Mouse (Mus musculus): ENCODE results near the gene Alox12b.
A peak's percentile ranks its signal among the peaks of the same experiment; 100 is the strongest.

Alox12b gene

GRCm38 (mm10) chr11:69172606-69173005 is 15.8 kb downstream of the Alox12b start:
- DNase-seq (ENCODE audit: low spot score), result no peak

GRCm38 (mm10) chr11:69174722-69175121 is 17.9 kb downstream of the Alox12b start:
- no peak for DNase-seq (ENCODE audit: low spot score)

DNA sequence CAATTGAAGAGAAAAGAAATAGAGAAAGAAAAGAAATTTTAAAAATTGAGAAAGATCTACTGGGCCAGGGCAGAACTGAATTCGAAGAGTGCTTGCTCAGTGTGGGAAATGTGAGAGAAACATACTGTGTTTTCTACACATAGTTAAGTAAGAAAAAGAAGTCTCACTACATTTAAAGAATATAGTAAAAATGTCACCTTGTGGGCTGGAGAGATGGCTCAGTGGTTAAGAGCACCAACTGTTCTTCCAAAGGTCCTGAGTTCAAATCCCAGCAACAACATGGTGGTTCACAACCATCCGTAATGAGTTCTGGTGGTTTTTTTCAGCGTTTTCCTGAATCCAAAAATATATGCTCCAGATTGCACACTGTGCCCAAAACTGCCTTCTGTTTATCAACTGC is 21.7 kb downstream of the Alox12b start:
- no peak for DNase-seq (ENCODE audit: low spot score)

DNA sequence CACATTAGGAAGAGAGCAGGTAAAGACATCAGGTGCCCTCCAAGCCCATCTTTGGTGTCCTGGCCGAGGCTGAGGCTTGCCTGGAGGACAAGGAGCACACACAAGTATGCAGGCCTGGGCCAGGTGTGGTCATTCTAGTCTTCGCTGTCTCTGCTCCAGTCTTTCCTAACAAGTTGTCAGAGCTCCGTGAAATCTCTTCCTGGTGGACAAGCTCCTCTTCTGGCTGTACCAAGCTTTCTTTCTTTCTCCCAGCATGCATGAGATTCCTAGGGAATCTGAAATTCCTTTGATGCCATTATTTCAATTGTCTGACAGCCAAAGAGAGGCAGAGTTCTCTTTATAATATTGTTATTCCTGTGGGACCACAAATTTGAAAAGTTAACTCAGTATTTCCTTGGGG is 22.7 kb downstream of the Alox12b start:
- DNase-seq (ENCODE audit: low spot score), result no peak

DNA sequence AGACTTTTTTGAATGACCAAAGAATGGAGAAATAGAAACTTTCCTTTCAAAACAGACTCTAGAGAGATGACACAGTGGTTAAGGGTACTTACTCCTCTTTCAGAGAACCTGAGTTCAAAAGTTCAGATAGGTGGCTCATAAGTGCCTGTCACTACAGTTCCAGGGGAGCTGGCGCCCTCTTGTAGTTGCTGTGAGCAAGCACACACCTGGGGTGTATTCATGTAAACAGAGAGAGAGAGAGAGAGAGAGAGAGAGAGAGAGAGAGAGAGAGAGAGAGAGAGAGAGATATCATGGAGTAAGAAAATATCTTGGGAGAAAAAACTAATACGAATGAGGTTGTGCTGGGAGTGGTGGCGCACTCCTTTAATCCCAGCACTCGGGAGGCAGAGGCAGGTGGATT is 23.3 kb downstream of the Alox12b start:
- DNase-seq (ENCODE audit: low spot score), result no peak

GRCm38 (mm10) chr11:69185031-69185430 is 28.2 kb downstream of the Alox12b start:
- DNase-seq (ENCODE audit: low spot score), result no peak

DNA sequence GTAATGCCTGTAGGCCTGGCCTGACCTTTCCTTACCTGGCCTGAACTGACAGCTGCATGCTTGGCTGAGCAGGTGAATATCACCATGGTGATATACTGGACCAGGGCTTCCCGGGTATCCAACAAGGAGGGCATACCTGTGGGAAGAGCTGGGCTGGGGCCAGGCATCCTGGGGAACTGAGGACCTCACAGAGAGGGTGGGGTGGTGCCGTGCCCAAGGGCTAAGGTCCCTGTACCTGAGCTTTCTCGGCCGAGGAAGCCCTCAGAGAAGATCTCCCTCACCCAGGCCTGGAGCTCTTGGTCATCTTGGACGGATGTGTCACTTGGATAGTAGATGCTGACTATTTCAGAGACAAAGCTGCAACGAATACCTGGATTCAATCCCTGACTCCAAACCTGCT is 29.1 kb downstream of the Alox12b start:
- no peak for DNase-seq (ENCODE audit: low spot score)

DNA sequence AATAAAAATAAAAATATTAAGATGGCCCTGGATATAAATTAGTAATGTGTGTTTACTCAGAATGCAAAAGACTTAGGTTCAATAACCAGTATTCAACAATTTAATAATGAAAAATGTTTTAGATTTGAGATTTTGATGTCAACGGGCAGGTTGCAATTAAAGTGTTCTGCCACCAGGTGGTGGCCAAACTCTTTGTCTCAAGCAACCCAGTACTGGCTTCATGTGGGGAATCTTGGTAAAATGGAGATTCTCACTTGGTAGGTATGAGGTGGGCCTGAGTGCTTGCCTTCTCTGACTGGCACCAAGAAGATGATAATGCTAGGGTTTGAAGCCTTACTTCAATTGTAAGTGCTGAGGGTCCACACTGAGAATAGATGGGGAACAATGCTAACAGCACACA is 36.1 kb downstream of the Alox12b start:
- peak; percentile 35 for DNase-seq (ENCODE audit: low spot score)

- no peak for DNase-seq (ENCODE audit: low spot score)
These were observed 40.0 kb downstream of the Alox12b start for GRCm38 (mm10) chr11:69196766-69197165.

- DNase-seq (ENCODE audit: low spot score), result no peak
These were observed 40.4 kb downstream of the Alox12b start for GRCm38 (mm10) chr11:69197194-69197593.

DNA sequence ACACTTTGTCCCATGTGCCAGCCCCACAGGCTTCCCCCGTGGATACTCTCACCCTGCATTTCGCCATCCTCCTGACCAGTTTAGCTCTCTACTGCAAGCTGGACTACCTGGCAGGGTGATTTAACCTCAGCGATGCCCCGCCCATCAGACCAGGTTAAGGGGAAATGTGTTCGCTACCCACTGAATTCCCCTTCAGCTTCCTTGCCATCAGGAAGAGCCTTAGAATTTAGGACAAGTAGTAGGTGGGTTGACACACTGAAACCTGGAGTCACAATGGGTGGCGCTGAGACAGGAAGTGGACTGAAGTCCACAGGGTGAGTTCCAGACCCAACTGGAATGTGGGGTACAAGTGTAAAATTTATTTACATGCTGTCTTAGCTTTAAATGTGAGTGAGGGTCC is 41.0 kb downstream of the Alox12b start, which contains the start of gene Alox8:
Gene Alox8 (minus strand): TSS at position 101 of the 400 bp plus-strand sequence.
- no peak for DNase-seq (ENCODE audit: low spot score)

DNA sequence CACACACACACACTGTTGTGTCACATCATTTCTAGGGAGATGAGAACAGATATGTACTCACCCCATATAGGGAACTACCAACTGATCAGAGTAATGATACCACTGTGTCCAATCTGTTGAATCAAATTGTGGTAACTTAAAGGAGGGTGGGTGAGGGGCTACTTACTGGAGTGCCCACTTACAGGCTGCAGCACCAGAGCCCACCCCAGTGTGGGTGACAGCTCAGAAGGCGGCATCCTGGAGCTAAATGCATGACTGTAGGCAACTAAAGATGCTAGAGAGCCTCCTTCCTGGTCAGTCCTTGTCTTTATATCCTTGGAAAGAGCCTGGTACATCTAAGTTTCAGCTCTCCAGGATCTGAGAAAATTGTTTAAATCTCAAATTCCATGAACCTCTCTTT is 42.5 kb downstream of the Alox12b start:
- no peak for DNase-seq (ENCODE audit: low spot score)

- DNase-seq (ENCODE audit: low spot score), result no peak
These were observed 43.4 kb downstream of the Alox12b start for GRCm38 (mm10) chr11:69200231-69200630.

DNA sequence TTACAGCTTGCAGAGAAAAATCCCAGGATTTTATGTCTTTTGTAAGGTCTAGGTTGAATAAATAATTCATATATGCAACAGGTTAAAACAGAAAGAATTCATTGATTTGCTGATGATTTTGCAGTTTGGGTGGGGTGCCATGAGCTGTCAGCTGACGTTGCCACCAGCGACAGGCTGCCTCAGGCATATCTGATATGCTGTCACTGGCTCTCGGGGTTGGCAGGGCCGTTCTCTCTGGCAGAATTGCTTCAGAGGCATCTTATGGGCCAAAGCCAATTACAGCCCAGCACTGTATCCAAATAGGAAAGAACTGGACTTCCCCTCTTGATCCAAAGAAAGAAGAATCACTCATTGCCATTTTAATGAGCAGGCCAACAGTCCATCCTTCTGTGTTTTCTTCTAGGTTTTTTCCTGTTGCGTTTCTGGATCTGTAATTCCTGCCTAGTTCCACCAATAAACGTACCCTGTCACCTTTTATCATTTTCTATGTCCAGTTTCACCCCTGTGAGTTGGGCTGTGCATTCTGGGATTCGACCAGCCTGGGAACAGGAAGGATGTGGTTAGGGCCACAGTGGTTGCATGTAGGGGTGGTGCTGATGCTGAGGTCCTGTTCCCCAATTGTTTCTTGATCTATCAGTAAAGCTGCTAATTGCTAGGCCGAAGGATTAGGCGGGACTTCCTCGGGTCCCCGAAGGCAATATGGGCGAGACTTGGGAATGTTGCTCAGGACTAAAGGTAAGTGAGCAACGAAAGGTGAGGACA is 45.9 kb downstream of the Alox12b start:
- no peak for DNase-seq (ENCODE audit: low spot score)

DNA sequence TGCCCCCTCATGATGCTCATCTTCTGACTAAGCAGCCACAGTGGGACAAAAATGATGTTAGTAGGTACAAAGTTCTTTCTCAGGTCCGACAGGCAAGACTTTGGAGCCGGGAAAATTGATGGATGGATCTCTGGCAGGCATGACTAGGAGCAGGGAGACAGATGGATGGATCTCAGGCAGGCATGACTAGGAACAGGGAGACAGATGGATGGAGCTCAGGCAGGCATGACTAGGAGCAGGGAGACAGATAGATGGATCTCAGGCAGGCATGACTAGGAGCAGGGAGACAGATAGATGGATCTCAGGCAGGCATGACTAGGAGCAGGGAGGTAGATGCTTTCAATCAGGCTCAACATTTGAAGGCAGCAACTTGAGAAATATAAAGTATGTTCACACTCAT is 54.6 kb downstream of the Alox12b start:
- no peak for DNase-seq (ENCODE audit: low spot score)

- no peak for DNase-seq (ENCODE audit: low spot score)
These were observed 60.6 kb downstream of the Alox12b start for GRCm38 (mm10) chr11:69217411-69217810.

DNA sequence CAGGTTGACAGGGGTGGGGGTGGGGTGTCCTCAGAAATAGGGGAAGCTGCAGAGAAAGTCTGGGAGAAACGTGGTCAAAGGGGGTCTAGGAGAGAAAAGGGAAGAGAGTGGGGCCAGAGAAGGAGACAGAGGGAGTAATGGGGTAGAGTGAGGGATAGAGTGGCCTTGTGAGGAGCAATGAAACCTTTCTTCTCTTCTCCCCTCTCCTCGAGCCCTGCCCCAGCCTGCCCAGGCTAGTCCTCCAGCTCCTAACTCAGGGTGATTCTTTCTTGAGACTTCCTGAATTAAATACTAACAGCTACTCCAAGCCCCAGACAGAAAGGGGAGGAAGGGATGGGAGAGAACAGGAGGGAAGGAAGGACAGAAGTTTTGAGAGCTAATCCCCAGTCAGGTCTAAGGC is 61.9 kb downstream of the Alox12b start:
- no peak for DNase-seq (ENCODE audit: low spot score)

All from urinary bladder, postnatal 14 days (tissue).